Mouse (Mus musculus): ENCODE data around the gene Olfr603. TPM values are rescaled to one million over a fixed set of nuclear protein-coding genes. Genes with fewer than 3 reads are reported as not detected.
"Not testable (repeated sequence)": the region's sequence is repeated elsewhere in the genome, so short reads cannot be mapped to it uniquely, and the experiment has no call there.

Gene Olfr603
- total RNA-seq (2021): not detected
- long read RNA-seq, experiment 1: 0 reads
- long read RNA-seq, experiment 2: 0 reads

- intact Hi-C loops (cut with DNase I): loop anchor here (5.0 kb wide), 1 partner anchor 79 kb away; the partner anchor contains the start of gene Olfr596
- DNase-seq: no peak
These were observed at the start of gene Olfr603 for GRCm38 (mm10) chr7:103386077-103386476. Gene Olfr603 (minus strand): TSS chr7:103386177.

DNA sequence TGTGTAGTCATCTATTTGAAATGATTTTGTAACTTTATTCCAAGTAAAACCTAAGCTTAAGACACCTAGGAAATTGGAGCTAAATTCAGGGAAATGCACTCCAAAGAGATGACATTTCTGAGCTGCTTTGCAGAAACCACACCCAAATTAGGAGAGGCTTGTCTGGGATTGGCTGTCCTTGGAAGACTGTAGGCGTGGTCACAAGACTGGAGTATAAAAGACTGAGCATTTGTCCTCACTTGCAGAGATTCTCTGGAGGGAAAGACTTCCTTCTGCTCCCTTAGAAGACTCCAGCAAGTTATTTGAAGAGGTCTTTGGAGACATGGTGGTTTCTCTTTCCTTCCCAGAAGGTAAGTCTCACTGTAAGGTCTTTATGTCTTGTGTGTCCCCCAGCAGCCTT is 28.8 kb upstream of the Olfr603 start, which contains the start of gene Usp17lc:
Usp17lc (plus strand) TSS at position 301 of the 400 bp plus-strand sequence.
- intact Hi-C loops (cut with DNase I); DNase-seq: not testable (repeated sequence)

GRCm38 (mm10) chr7:103406521-103407055 is 20.6 kb upstream of the Olfr603 start:
- intact Hi-C loops (cut with DNase I); DNase-seq: not testable (repeated sequence)

DNA sequence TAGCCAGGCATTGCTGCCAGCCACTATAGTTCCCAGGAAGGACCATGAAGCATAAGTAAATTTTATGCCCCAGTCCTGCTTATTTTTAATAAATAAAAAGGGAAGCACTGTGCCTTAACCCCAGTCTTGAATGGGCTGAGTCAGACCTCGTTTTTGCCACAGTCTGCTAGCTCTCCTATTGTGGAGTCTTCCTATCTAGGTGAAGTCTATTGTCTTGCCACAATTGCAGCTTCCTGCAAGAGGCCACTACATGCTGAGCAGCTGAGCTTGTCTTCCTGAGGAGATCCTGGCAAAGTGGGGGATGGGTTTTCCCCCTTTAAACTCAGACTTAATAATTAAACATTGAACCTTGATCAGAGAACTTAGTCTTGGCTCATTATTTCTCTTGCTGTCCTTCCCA is 13.0 kb upstream of the Olfr603 start:
- DNase-seq: no peak
- intact Hi-C loops (cut with DNase I): no loop called here

GRCm38 (mm10) chr7:103397758-103398157 is 11.8 kb upstream of the Olfr603 start:
- DNase-seq: no peak
- intact Hi-C loops (cut with DNase I): no loop called here

DNA sequence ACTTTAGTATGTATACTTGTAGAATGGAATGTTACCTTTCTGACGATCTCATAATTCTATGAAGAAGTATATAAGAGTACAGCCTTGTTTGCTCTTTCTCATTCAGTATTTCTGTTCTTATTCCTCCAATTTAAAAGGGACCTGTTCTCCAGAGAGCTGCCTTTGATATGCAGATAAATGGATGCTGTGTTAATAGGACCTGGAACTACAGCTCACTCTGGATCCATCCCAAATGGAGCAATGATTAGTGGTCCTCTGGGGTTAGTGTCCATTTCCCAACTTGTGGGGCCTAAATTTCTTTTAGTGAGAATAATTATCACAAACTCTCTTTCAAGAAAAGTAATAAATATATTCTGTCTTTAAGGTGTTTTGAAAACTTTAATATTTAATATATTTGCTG is 23.4 kb downstream of the Olfr603 start, which contains the start of gene Olfr601:
Olfr601 (minus strand) TSS at position 101 of the 400 bp plus-strand sequence.
- intact Hi-C loops (cut with DNase I): no loop called here
- no peak for DNase-seq

DNA sequence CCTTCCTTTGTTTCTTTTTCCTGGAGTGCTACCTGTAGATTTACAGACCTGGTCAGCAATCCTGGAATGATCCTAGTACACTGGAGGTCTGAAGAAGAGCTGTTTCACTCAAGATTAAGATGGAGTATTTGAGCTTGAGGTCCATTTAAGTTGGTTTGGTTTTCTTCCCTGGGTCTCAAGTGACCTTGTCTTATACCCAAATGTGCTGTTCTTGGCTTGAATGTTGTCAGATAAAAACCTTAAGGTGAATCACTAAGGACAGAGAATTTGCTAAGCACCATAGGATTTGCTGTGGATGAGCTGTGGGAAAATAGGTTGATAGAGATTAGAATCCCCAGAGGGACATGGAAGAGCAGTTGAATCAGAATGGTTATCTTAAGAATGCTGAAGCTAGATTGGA is 36.4 kb downstream of the Olfr603 start, which contains the start of gene Olfr600:
Olfr600 (minus strand) TSS at position 101 of the 400 bp plus-strand sequence.
- intact Hi-C loops (cut with DNase I): no loop called here
- DNase-seq: no peak

DNA sequence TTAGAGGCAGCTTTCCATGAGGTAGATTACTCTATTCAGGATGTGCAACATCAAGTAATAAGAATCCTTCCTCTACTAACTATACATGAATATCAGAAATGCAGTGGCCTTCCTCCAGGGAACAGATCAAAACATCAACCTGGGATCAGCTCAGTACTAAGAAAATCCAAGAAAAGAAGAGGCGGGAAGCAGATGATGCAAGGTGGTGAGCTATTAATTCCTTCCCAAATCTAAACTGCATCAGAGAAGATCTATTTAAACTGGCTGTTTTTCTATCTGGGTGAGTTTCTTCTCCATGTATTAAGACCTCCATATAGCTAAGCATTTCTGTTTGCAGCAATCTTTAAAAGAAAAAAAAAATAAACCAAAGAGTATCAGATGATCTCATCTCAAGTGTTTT is 50.4 kb downstream of the Olfr603 start, which contains the start of gene Olfr599:
Olfr599 (plus strand) TSS at position 301 of the 400 bp plus-strand sequence.
- intact Hi-C loops (cut with DNase I): no loop called here

More for the DNA sequence above, 50.4 kb downstream of the Olfr603 start, which contains the start of gene Olfr599:
- no peak for DNase-seq

Small RNAs within 50 kb of the gene (microRNA-seq; reads per million reads assigned to microRNA genes)
- 0 reads per million in 2 experiments for gene Gm25774

Other genes with a start within 250 kb of the Olfr603 start
- not detected for gene Olfr588-ps1, start 245.3 kb downstream of the Olfr603 start, total RNA-seq (2021)
- gene Olfr589, start 229.8 kb downstream of the Olfr603 start, total RNA-seq (2021): not detected
- not detected for gene Olfr591, start 207.8 kb downstream of the Olfr603 start, total RNA-seq (2021)
- gene Olfr592, start 201.4 kb downstream of the Olfr603 start, total RNA-seq (2021): not detected
- gene Olfr593, start 174.3 kb downstream of the Olfr603 start, total RNA-seq (2021): not detected
- not detected for gene Olfr594, start 169.2 kb downstream of the Olfr603 start, total RNA-seq (2021)
- gene Usp17ld, start 133.7 kb downstream of the Olfr603 start, total RNA-seq (2021): not detected
- not detected for gene Olfr596, start 80.5 kb downstream of the Olfr603 start, total RNA-seq (2021)
- not detected for gene Olfr597, start 69.9 kb downstream of the Olfr603 start, total RNA-seq (2021)
- not detected for gene Olfr598, start 62.6 kb downstream of the Olfr603 start, total RNA-seq (2021)
- gene Olfr599, start 50.3 kb downstream of the Olfr603 start, total RNA-seq (2021): not detected
- gene Olfr600, start 36.5 kb downstream of the Olfr603 start, total RNA-seq (2021): not detected
- not detected for gene Olfr601, start 23.5 kb downstream of the Olfr603 start, total RNA-seq (2021)
- gene Usp17lc, start 28.9 kb upstream of the Olfr603 start, total RNA-seq (2021): not detected
- gene Olfr605, start 59.3 kb upstream of the Olfr603 start, total RNA-seq (2021): not detected
- not detected for gene Olfr606, start 62.9 kb upstream of the Olfr603 start, total RNA-seq (2021)
- gene Olfr607, start 78.0 kb upstream of the Olfr603 start, total RNA-seq (2021): not detected
- gene Olfr608, start 83.7 kb upstream of the Olfr603 start, total RNA-seq (2021): not detected
- gene Olfr609, start 111.9 kb upstream of the Olfr603 start, total RNA-seq (2021): not detected
- gene Olfr610, start 125.9 kb upstream of the Olfr603 start, total RNA-seq (2021): not detected
- not detected for gene Olfr611, start 134.7 kb upstream of the Olfr603 start, total RNA-seq (2021)
- gene Olfr612, start 156.5 kb upstream of the Olfr603 start, total RNA-seq (2021): not detected
- gene Olfr613, start 161.9 kb upstream of the Olfr603 start, total RNA-seq (2021): not detected
- gene Olfr615, start 169.9 kb upstream of the Olfr603 start, total RNA-seq (2021): not detected
- not detected for gene Olfr616, start 183.0 kb upstream of the Olfr603 start, total RNA-seq (2021)
- not detected for gene Olfr617, start 186.9 kb upstream of the Olfr603 start, total RNA-seq (2021)
- not detected for gene Olfr618, start 203.9 kb upstream of the Olfr603 start, total RNA-seq (2021)
- gene Olfr619, start 214.4 kb upstream of the Olfr603 start, total RNA-seq (2021): not detected
- not detected for gene Olfr620, start 226.4 kb upstream of the Olfr603 start, total RNA-seq (2021)

Data from heart, postnatal 14 days (tissue).